Mouse (Mus musculus) kidney, embryonic 15.5 days (tissue): Measurements from ENCODE around the gene Tmem119. TPM values are rescaled to one million over a fixed set of nuclear protein-coding genes. Genes with fewer than 3 reads are reported as not detected.
"Not testable (repeated sequence)": the region's sequence is repeated elsewhere in the genome, so short reads cannot be mapped to it uniquely, and the experiment has no call there.

Source experiments
- ATAC-seq: fragments of 200-750 bp; cut with Nextera tagmentation; replicated peaks from 2 replicates; pipeline ENCODE4 v1.8.0; 2017; ENCODE audit warnings: moderate TSS enrichment; ENCODE audit not compliant: low FRiP score
- H3K27ac ChIP-seq: fragments of 300-500 bp; sonication (generic); 2 replicates; pipeline ENCODE4 v1.5.1; 2015; ENCODE audit warnings: mild to moderate bottlenecking, inconsistent platforms
- H3K27me3 ChIP-seq: fragments of 300-500 bp; sonication (generic); 2 replicates; pipeline ENCODE4 v1.6.1; 2015; ENCODE audit warnings: inconsistent platforms
- H3K36me3 ChIP-seq: fragments of 300-500 bp; sonication (generic); 2 replicates; pipeline ENCODE4 v1.6.1; 2015; ENCODE audit warnings: inconsistent platforms
- H3K4me1 ChIP-seq: fragments of 300-500 bp; sonication (generic); 2 replicates; pipeline ENCODE4 v1.6.1; 2015; ENCODE audit warnings: inconsistent platforms
- H3K4me2 ChIP-seq: fragments of 300-500 bp; sonication (generic); 2 replicates; pipeline ENCODE4 v1.6.1; 2015; ENCODE audit warnings: moderate library complexity, mild to moderate bottlenecking, inconsistent platforms
- H3K4me3 ChIP-seq: fragments of 300-500 bp; sonication (generic); replicated peaks from 2 replicates; pipeline ENCODE4 v1.5.1; 2015; ENCODE audit warnings: mild to moderate bottlenecking, inconsistent platforms
- H3K9ac ChIP-seq: fragments of 300-500 bp; sonication (generic); 2 replicates; pipeline ENCODE4 v1.6.1; 2015; ENCODE audit warnings: mild to moderate bottlenecking, inconsistent platforms
- H3K9me3 ChIP-seq: fragments of 300-500 bp; sonication (generic); replicated peaks from 2 replicates; pipeline ENCODE4 v1.6.1; 2016; ENCODE audit warnings: inconsistent platforms
- WGBS: fragments of 180-500 bp; shearing (Covaris S2); methylation state at CpG from one replicate; pipeline ENCODE4 v1.1.7; 2015; ENCODE audit warnings: mixed read lengths; 5-methylcytosine and 5-hydroxymethylcytosine counted together
- polyA plus RNA-seq: library from polyadenylated mRNA; unstranded; fragments of >200 nt; fragmentation: Nextera tagmentation; extraction: Ambion mirVana; gene quantifications from 2 replicates; pipeline ENCODE4 v1.2.1, GENCODE M21; 2015

The Tmem119 gene
- polyA plus RNA-seq, 1 experiment from 2014 or later, result 52.1 TPM

GRCm38 (mm10) chr5:113815041-113815389 lies 14.7 kb upstream of the Tmem119 start:
- H3K9ac ChIP-seq, result no peak overlapping the region
- peaks cover 22% of the 10 kb centered on the region for H3K4me1 ChIP-seq
- H3K4me2 ChIP-seq, result no peak overlapping the region
- no peak for ATAC-seq
- no peak overlapping the region for H3K27ac ChIP-seq
- no peaks in the 10 kb centered on the region for H3K36me3 ChIP-seq
- H3K9me3 ChIP-seq, result peaks cover 3% of the 10 kb centered on the region; the same call in 1 of the 2 replicates
- peaks cover 15% of the 10 kb centered on the region for H3K27me3 ChIP-seq
- WGBS, result 57% methylated on average over 11 of the region's 11 CpGs
- H3K4me3 ChIP-seq, result no peak overlapping the region

DNA sequence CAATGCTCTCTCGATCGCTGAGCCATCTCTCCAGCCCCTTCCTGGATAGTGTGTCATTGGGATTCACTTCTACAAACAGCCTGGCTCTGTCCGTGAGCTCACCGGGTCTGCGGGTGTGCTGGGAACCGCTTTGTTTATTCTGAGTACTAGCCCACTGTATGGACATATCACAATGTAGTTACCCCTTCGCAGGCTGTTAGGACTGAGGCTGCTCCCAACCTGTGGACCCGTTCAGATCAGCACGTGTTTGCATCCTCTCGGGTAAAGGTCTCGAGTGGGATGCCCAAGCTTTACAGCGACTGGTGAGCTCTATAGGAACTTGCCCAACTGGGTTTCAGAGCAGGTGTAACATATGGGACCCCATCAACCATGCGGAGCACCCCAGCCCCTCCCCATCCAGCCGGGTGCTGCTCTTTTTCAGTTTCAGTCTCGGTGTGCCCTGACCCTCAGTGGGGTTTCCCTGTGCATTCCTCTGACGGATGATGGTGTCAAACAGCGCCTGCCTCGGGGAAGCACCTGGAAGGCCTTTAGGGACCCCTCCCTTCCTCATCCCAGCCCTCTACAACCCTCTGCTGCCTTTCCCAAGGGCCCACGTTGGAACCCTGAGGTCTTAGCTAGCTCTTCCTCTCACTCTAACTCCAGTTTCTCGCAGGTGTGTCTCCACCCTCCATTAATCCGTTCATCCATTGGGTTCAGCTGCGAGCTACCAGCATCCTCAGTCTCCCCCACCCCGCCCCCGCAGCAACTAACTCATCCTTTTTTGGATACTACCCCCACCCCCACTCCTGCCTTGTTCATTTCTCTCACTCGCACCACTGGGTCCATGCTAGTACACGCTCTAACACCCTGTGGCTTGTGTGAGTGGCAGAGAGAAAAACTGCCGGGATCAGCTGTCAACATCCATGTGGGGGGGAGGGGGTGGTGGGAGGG lies 14.1 kb upstream of the Tmem119 start:
- WGBS, result 31% methylated on average over 27 of the region's 27 CpGs
- Histone ChIP-seq H3K27ac (no peak overlapping the region), H3K4me2 (no peak overlapping the region), H3K9me3 (peaks cover 3% of the 10 kb centered on the region; the same call in 1 of the 2 replicates), H3K36me3 (no peaks in the 10 kb centered on the region), H3K9ac (no peak overlapping the region), H3K4me3 (no peak overlapping the region), H3K27me3 (peaks cover 15% of the 10 kb centered on the region; the same call in 1 of the 2 replicates), H3K4me1 (peaks cover 22% of the 10 kb centered on the region)
- ATAC-seq, result no peak

- WGBS, result 28% methylated on average over 9 of the region's 9 CpGs
- no peak overlapping the region for H3K4me3 ChIP-seq
- H3K4me1 ChIP-seq, result peaks cover 22% of the 10 kb centered on the region
- peaks cover 3% of the 10 kb centered on the region; the same call in 1 of the 2 replicates for H3K9me3 ChIP-seq
- no peak overlapping the region for H3K9ac ChIP-seq
- no peak overlapping the region for H3K4me2 ChIP-seq
- peaks cover 15% of the 10 kb centered on the region; the same call in 1 of the 2 replicates for H3K27me3 ChIP-seq
- H3K36me3 ChIP-seq, result no peaks in the 10 kb centered on the region
- H3K27ac ChIP-seq, result no peak overlapping the region
- ATAC-seq, result no peak
Observed at GRCm38 (mm10) chr5:113813608-113814007, 13.3 kb upstream of the Tmem119 start.

DNA sequence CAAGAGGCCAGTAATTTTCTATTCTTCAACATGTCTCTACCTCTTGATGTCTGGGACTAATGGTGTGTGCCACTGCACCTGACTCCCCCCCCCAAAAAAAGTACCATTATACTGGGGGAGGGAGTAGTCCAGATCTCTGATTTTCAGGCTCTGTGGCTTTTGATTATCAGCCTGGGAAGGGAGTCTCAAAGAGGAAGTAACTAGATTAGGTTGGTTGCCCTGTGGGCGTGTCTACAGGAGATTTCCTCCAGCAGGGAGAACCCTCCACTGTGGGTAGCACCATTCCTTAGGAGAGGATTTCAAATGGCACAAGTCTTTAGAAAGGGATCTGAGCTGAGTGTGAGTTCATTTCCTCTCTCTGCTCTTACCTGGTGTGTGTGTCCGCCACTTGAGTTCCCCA lies 12.3 kb upstream of the Tmem119 start:
- Histone ChIP-seq H3K27me3 (peaks cover 15% of the 10 kb centered on the region; the same call in 1 of the 2 replicates), H3K4me2 (no peak overlapping the region), H3K4me3 (no peak overlapping the region), H3K36me3 (no peaks in the 10 kb centered on the region), H3K4me1 (peaks cover 31% of the 10 kb centered on the region), H3K9me3 (peaks cover 3% of the 10 kb centered on the region; the same call in 1 of the 2 replicates), H3K9ac (no peak overlapping the region), H3K27ac (no peak overlapping the region)
- ATAC-seq, result no peak
- WGBS, result 83% methylated on average over 2 of the region's 2 CpGs

GRCm38 (mm10) chr5:113811824-113812420 lies 11.6 kb upstream of the Tmem119 start:
- not testable (repeated sequence) for H3K27ac ChIP-seq, H3K36me3 ChIP-seq, H3K4me2 ChIP-seq, H3K9ac ChIP-seq, H3K9me3 ChIP-seq, ATAC-seq, H3K4me3 ChIP-seq
- H3K27me3 ChIP-seq, result peaks cover 15% of the 10 kb centered on the region; the same call in 1 of the 2 replicates
- WGBS, result 21% methylated on average over 11 of the region's 12 CpGs
- H3K4me1 ChIP-seq, result peaks cover 32% of the 10 kb centered on the region

DNA sequence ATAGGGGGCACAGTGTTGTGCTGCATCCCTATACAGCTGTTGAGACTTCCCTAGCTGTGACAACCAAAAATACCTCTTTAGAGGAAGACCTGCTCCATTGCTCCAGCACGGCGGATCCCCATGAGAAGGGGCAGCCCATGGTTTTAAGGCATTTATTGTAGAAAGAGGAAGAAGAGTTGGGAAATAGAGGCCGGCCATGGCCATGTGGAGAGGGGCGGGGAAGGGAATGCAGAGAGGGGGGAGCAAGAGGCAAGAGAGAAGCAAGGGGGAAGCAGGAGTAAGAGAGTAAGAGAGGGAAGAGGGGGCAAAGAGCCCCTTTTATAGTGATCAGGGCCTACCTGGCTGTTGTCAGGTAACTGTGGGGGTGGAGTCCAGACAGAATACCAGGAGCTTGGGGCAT lies 9.8 kb upstream of the Tmem119 start:
- Histone ChIP-seq H3K36me3 (no peaks in the 10 kb centered on the region), H3K9ac (no peak overlapping the region), H3K27ac (no peak overlapping the region)

GRCm38 (mm10) chr5:113808177-113808576 lies 7.9 kb upstream of the Tmem119 start:
- H3K4me3 ChIP-seq, result no peak overlapping the region
- WGBS, result 75% methylated on average over 2 of the region's 2 CpGs
- H3K9ac ChIP-seq, result no peak overlapping the region
- H3K27me3 ChIP-seq, result no peaks in the 10 kb centered on the region
- ATAC-seq, result no peak
- H3K27ac ChIP-seq, result no peak overlapping the region
- H3K36me3 ChIP-seq, result no peaks in the 10 kb centered on the region
- peaks cover 3% of the 10 kb centered on the region; the same call in 1 of the 2 replicates for H3K9me3 ChIP-seq
- H3K4me2 ChIP-seq, result no peak overlapping the region
- H3K4me1 ChIP-seq, result peaks cover 13% of the 10 kb centered on the region

More for the DNA sequence above, 9.8 kb upstream of the Tmem119 start:
- ATAC-seq, result no peak
- Histone ChIP-seq H3K4me2 (no peak overlapping the region), H3K4me1 (peaks cover 25% of the 10 kb centered on the region), H3K9me3 (peaks cover 3% of the 10 kb centered on the region; the same call in 1 of the 2 replicates), H3K27me3 (peaks cover 8% of the 10 kb centered on the region; the same call in 1 of the 2 replicates), H3K4me3 (no peak overlapping the region)
- 84% methylated on average over 4 of the region's 4 CpGs for WGBS

DNA sequence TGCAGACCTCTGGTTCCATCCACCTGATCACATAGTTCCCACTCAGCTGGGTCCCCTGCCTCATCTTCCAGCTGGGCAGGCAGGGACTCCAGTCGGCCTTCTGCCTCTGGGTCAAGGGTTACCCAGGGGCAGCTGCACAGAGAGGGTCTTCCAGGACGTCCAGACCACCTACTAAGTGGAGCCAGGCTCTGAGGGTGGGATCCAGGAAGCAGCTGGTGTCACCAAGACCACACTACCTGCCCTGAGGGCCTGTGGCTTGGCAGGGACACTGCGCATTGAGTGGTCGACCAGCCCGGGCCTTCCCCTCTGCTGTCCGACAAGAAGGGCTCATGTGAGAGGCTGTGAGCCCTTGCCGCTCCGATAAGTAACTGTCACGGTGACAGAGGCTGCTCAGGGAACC lies 7.4 kb upstream of the Tmem119 start:
- peaks cover 13% of the 10 kb centered on the region for H3K4me1 ChIP-seq
- H3K9ac ChIP-seq, result no peak overlapping the region
- H3K9me3 ChIP-seq, result peaks cover 3% of the 10 kb centered on the region; the same call in 1 of the 2 replicates
- H3K27ac ChIP-seq, result no peak overlapping the region
- H3K36me3 ChIP-seq, result no peaks in the 10 kb centered on the region
- no peaks in the 10 kb centered on the region for H3K27me3 ChIP-seq
- H3K4me2 ChIP-seq, result no peak overlapping the region
- H3K4me3 ChIP-seq, result no peak overlapping the region
- WGBS, result 53% methylated on average over 9 of the region's 9 CpGs
- no peak for ATAC-seq

DNA sequence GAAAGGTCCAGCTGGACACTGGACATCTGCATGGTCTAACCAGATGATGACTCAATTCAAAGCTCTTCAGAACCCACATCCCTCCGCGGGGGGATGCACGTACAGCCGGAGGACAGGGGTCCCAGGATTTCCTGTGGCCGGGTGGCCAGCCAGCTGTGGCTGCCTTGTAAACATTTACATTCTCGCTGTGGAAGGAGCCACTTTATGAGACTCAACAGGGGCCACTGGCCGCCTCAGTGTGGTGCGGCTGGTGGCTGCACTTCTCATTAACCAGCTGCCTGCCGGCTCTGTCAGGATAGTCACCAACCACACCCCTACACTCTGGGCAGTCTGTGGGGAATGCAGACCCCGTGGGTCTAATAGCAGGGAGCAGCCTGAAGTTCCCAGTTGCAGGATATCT lies 6.1 kb upstream of the Tmem119 start:
- 28% methylated on average over 10 of the region's 10 CpGs for WGBS
- no peak overlapping the region for H3K27ac ChIP-seq

GRCm38 (mm10) chr5:113805301-113805700 lies 5.0 kb upstream of the Tmem119 start:
- no peak overlapping the region for H3K27ac ChIP-seq
- 89% methylated on average over 9 of the region's 9 CpGs for WGBS
- no peaks in the 10 kb centered on the region for H3K36me3 ChIP-seq
- H3K4me2 ChIP-seq, result no peak overlapping the region
- H3K9me3 ChIP-seq, result no peaks in the 10 kb centered on the region
- H3K4me1 ChIP-seq, result peaks cover 19% of the 10 kb centered on the region
- no peak for ATAC-seq
- H3K9ac ChIP-seq, result no peak overlapping the region
- no peaks in the 10 kb centered on the region for H3K27me3 ChIP-seq
- H3K4me3 ChIP-seq, result no peak overlapping the region

More for the DNA sequence above, 6.1 kb upstream of the Tmem119 start:
- H3K4me2 ChIP-seq, result no peak overlapping the region
- H3K9ac ChIP-seq, result no peak overlapping the region
- H3K36me3 ChIP-seq, result no peaks in the 10 kb centered on the region
- no peak overlapping the region for H3K4me3 ChIP-seq
- H3K9me3 ChIP-seq, result peaks cover 1% of the 10 kb centered on the region; the same call in 1 of the 2 replicates
- no peaks in the 10 kb centered on the region for H3K27me3 ChIP-seq
- H3K4me1 ChIP-seq, result peaks cover 13% of the 10 kb centered on the region
- ATAC-seq, result no peak

DNA sequence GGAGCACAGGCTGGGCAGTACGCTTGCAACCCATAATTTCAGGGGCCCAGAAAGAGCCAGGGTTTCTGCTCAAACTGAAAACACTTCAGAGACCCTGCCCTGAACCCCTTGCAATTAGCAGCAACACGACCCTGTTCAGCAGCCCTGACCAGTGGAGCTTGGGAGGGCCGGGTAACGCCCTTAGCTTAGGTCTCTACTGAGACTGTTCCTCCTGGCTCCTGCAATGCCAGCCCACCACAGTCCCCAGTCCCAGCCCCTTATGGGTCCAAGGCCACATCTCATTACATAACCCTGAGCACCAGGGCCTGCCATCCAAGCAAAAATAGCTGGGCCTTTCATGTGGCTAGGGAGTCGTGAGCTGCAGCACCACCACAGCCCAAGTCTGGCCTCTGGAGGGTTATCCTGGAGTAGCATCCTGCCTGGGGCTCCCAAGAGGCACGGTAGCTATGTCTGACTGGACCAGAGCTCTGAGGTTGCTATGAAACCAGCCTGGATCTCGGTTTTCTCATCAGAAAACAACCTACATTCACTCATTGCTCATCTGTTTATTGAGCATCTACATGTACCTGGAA lies 4.2 kb upstream of the Tmem119 start:
- Histone ChIP-seq H3K27me3 (no peaks in the 10 kb centered on the region), H3K27ac (no peak overlapping the region), H3K9ac (no peak overlapping the region), H3K4me2 (no peak overlapping the region), H3K36me3 (no peaks in the 10 kb centered on the region), H3K4me3 (no peak overlapping the region), H3K9me3 (no peaks in the 10 kb centered on the region), H3K4me1 (peaks cover 27% of the 10 kb centered on the region)
- no peak for ATAC-seq
- WGBS, result 42% methylated on average over 7 of the region's 7 CpGs

DNA sequence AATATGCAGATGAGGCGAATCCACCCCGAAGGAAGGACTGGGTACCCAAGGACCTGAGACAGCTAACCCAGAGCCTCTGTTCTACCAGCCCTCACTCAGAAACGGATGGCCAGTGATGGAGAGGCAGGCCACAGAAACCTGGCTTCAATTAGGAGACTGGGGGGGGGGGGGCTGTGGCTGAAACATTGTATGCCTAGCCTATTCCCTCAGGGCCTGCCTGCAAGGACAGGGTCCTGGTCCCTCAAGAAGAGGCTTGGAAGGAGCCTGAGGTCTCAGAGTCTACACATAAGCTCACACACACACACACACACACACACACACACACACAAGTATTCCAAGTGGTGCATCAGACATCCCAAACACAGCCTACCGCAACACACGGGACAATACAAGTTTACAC lies 625 bp downstream of the Tmem119 start:
- Histone ChIP-seq H3K4me3 (peak overlapping the region; percentile 48), H3K27ac (peak overlapping the region; percentile 82), H3K36me3 (0 out of 2 replicates have a peak, but pooled peaks cover 1% of the 10 kb centered on the region), H3K27me3 (peaks cover 4% of the 10 kb centered on the region; the same call in 1 of the 2 replicates), H3K4me2 (peak overlapping the region; percentile 55), H3K9ac (peak overlapping the region; percentile 33; the same call in 1 of the 2 replicates), H3K4me1 (peaks cover 55% of the 10 kb centered on the region), H3K9me3 (no peaks in the 10 kb centered on the region)
- WGBS, result 42% methylated on average over 5 of the region's 5 CpGs
- no peak for ATAC-seq
